Mouse (Mus musculus) large intestine, adult 2 months (tissue): Measurements from ENCODE around the gene Ccdc114. TPM values are rescaled to one million over a fixed set of nuclear protein-coding genes. Genes with fewer than 3 reads are reported as not detected.
A peak's percentile ranks its signal among the peaks of the same experiment; 100 is the strongest.
"Not testable (repeated sequence)": the region's sequence is repeated elsewhere in the genome, so short reads cannot be mapped to it uniquely, and the experiment has no call there.

Experiments
- DNase-seq: peaks from one replicate; pipeline ENCODE4 v3.0.0-alpha.2; 2012; ENCODE audit warnings: low read depth, low spot score
- WGBS: fragments of 180-500 bp; shearing (Covaris S2); methylation state at CpG from one replicate; pipeline ENCODE4 v1.1.7; 2018; 5-methylcytosine and 5-hydroxymethylcytosine counted together
- polyA plus RNA-seq: library from polyadenylated mRNA; depleted of rRNA; stranded (reverse); fragments of >200 nt; gene quantifications from 2 replicates; pipeline ENCODE4 v1.2.3, GENCODE M21; 2012; rRNA removed

Gene Ccdc114
- polyA plus RNA-seq, result 1.7 and 2.8 TPM in 2 replicates

GRCm38 (mm10) chr7:45923762-45924428, at the start of gene Ccdc114:
Gene Ccdc114, plus strand, starts transcription at chr7:45924072.
- 6% methylated on average over 24 of the region's 24 CpGs for WGBS

GRCm38 (mm10) chr7:45876895-45877294, 47.0 kb upstream of the Ccdc114 start:
- WGBS, result 95% methylated on average over 7 of the region's 7 CpGs
- DNase-seq, result no peak

More at GRCm38 (mm10) chr7:45923762-45924428, at the start of gene Ccdc114:
- DNase-seq, result peak; percentile 90

- 92% methylated on average over 1 of the region's 1 CpGs for WGBS
- DNase-seq, result not testable (repeated sequence)
These were observed 45.6 kb upstream of the Ccdc114 start, which contains the start of gene Grin2d for GRCm38 (mm10) chr7:45878278-45878677. Gene Grin2d, minus strand, starts transcription at chr7:45878378.

GRCm38 (mm10) chr7:45880531-45880930, 43.3 kb upstream of the Ccdc114 start:
- WGBS, result 95% methylated on average over 4 of the region's 4 CpGs
- DNase-seq, result no peak

GRCm38 (mm10) chr7:45881011-45881410, 42.9 kb upstream of the Ccdc114 start:
- WGBS, result 93% methylated on average over 2 of the region's 2 CpGs
- DNase-seq, result no peak

- no peak for DNase-seq
- WGBS, result 38% methylated on average over 3 of the region's 3 CpGs
These were observed 36.6 kb upstream of the Ccdc114 start for GRCm38 (mm10) chr7:45887246-45887645.

- WGBS, result 88% methylated on average over 2 of the region's 2 CpGs
- DNase-seq, result no peak
These were observed 31.2 kb upstream of the Ccdc114 start for GRCm38 (mm10) chr7:45892651-45893050.

GRCm38 (mm10) chr7:45895931-45896516, 27.8 kb upstream of the Ccdc114 start:
- 70% methylated on average over 6 of the region's 6 CpGs for WGBS
- DNase-seq, result no peak

GRCm38 (mm10) chr7:45896517-45897257, 27.2 kb upstream of the Ccdc114 start, which contains the start of the genes Syngr4 and Tmem143:
Gene Syngr4, minus strand, starts transcription at chr7:45896714.
Gene Tmem143, plus strand, starts transcription at chr7:45896941.
- DNase-seq, result peak; percentile 98
- WGBS, result 1% methylated on average over 40 of the region's 40 CpGs

- no peak for DNase-seq
- 1% methylated on average over 19 of the region's 19 CpGs for WGBS
These were observed 26.6 kb upstream of the Ccdc114 start for GRCm38 (mm10) chr7:45897258-45897757.

GRCm38 (mm10) chr7:45898125-45898524, 25.7 kb upstream of the Ccdc114 start:
- not testable (repeated sequence) for DNase-seq
- 41% methylated on average over 4 of the region's 4 CpGs for WGBS

- no peak for DNase-seq
- 46% methylated on average over 5 of the region's 5 CpGs for WGBS
These were observed 22.3 kb upstream of the Ccdc114 start for GRCm38 (mm10) chr7:45901562-45901961.

- DNase-seq, result no peak
- 69% methylated on average over 12 of the region's 12 CpGs for WGBS
These were observed 21.3 kb upstream of the Ccdc114 start for GRCm38 (mm10) chr7:45902481-45903002.

GRCm38 (mm10) chr7:45906622-45907021, 17.2 kb upstream of the Ccdc114 start:
- 87% methylated on average over 9 of the region's 9 CpGs for WGBS

GRCm38 (mm10) chr7:45908384-45908783, 15.5 kb upstream of the Ccdc114 start:
- DNase-seq, result no peak

More at GRCm38 (mm10) chr7:45906622-45907021, 17.2 kb upstream of the Ccdc114 start:
- no peak for DNase-seq

GRCm38 (mm10) chr7:45909145-45909544, 14.7 kb upstream of the Ccdc114 start:
- no peak for DNase-seq
- WGBS, result 94% methylated on average over 16 of the region's 16 CpGs

GRCm38 (mm10) chr7:45914067-45914466, 9.8 kb upstream of the Ccdc114 start:
- no peak for DNase-seq
- 90% methylated on average over 6 of the region's 6 CpGs for WGBS

GRCm38 (mm10) chr7:45915011-45915410, 8.9 kb upstream of the Ccdc114 start:
- 56% methylated on average over 5 of the region's 5 CpGs for WGBS
- DNase-seq, result no peak

GRCm38 (mm10) chr7:45916056-45917003, 7.5 kb upstream of the Ccdc114 start:
- DNase-seq, result peak; percentile 52
- 28% methylated on average over 26 of the region's 26 CpGs for WGBS
